Mouse (Mus musculus) lung, postnatal 25 days (tissue): ENCODE measurements at regions not wholly inside any gene's neighbourhood (a gene's known extent, or its start where the extent isn't known, plus 50 kb on each side); places are given as distances from the start of the nearest gene placed in this dataset.
"Not testable (repeated sequence)": the region's sequence is repeated elsewhere in the genome, so short reads cannot be mapped to it uniquely, and the experiment has no call there.

Experiments
- DNase-seq: peaks from one replicate; pipeline ENCODE4 v3.0.0; 2022; ENCODE audit warnings: low spot score

GRCm38 (mm10) chr4:67378632-67379031, 551.2 kb downstream of the Tlr4 start:
- DNase-seq, result no peak

GRCm38 (mm10) chr4:67387834-67388233, 560.5 kb downstream of the Tlr4 start:
- DNase-seq, result no peak

DNA sequence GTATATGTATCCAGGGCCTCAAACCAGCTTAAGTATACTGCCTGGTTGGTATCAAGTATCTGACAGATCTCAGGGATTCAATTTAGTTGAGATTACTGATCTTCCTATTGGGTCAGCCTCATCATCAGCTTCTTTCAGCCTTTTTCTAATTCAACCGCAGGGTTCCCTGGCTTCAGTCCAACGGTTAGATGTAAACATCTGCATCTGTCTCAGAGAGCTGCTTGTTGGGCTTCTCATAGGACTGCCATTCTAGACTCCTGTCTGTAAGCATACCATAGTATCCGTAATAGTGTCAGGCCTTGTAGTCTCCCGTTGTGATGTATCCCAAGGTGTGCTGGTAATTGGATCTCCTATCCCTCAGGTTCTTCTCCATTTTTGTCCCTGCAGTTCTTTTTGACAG, 575.6 kb downstream of the Tlr4 start:
- no peak for DNase-seq

GRCm38 (mm10) chr4:67424064-67424463, 596.7 kb downstream of the Tlr4 start:
- no peak for DNase-seq

GRCm38 (mm10) chr4:67425712-67426111, 598.3 kb downstream of the Tlr4 start:
- no peak for DNase-seq

- DNase-seq, result no peak
Observed at GRCm38 (mm10) chr4:67447835-67448234, 620.5 kb downstream of the Tlr4 start.

GRCm38 (mm10) chr4:67459871-67460270, 632.5 kb downstream of the Tlr4 start:
- not testable (repeated sequence) for DNase-seq

DNA sequence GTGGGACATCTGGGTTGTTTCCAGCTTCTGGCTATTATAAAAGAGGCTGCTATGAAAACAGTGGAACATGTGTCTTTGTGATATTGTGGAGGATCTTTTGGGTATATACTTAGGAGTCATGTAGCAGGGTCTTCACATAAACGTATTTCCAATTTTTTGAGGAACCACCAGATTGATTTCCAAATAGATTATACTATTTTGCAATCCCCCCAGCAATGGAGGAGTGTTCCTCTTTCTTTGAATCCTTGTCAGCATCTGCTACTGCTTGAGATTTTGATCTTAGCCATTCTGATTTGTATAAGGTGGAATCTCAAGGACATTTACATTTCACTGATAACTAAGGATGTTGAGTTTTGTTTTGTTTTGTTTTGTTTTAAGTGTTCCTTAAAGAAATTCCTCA, 645.6 kb downstream of the Tlr4 start:
- no peak for DNase-seq

- peak; percentile 0 for DNase-seq
Observed at GRCm38 (mm10) chr4:67477264-67477845, 650.0 kb downstream of the Tlr4 start.

GRCm38 (mm10) chr4:67478081-67478480, 650.7 kb downstream of the Tlr4 start:
- DNase-seq, result no peak

DNA sequence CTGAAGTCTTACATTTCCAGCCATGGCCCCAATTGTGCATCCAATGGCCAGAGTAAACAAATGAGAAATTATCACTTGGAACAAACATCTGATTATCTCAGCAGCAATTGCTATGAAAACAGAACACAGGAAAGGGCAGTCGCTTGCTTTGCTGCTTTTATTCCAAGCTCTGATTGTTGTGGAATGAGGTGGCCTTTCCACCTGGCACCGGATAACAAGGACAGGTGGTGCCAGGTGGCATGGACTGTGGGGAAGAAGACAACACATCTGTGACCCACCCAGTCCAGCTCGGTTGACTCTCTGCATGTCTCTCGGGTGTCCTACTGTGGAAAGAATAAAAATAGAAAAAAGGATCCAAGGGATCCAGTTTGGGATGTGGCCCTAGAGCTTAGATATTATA, 694.9 kb downstream of the Tlr4 start:
- no peak for DNase-seq

GRCm38 (mm10) chr4:67523158-67523557, 695.8 kb downstream of the Tlr4 start:
- no peak for DNase-seq

- DNase-seq, result no peak
Observed at GRCm38 (mm10) chr4:67529586-67529985, 702.2 kb downstream of the Tlr4 start.

DNA sequence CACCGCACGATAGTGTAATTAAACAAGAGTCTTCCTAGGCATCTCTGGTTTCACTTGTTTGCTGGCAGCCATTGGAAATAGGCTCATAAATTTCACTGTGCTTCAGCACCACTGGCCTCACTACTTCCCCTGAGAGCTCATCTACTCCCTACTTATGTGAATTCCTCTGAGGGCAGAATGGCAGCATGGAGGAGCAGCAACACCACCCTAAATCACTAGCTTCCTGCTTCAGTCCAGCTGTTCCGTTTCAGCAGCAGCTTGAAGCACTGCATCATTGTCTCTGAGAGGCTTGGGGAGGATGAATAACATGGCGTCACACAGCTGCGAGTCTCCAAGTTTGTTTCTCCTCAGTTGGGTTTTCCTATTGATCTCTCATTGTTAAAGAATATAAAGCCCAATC, 712.1 kb downstream of the Tlr4 start:
- no peak for DNase-seq

DNA sequence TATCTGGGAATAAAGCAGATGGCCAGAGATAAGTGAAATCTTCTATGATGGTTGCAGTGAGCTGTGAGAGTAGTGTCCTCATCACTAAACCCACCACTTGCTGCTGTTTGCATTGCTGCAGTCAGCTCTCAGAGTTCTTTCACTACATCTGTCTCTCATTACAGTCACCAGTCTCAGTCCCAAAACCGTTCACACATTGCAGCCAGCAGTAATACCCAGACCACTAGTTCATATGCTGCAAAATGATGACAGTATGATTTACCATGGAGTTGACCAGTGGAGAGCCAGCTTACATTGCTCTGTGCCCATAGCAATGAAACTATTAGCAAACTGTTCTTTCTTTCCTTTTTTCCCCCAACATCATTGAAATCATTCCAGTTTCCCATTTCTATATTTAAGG, 718.6 kb downstream of the Tlr4 start:
- DNase-seq, result no peak

- no peak for DNase-seq
Observed at GRCm38 (mm10) chr4:67547957-67548356, 720.6 kb downstream of the Tlr4 start.

DNA sequence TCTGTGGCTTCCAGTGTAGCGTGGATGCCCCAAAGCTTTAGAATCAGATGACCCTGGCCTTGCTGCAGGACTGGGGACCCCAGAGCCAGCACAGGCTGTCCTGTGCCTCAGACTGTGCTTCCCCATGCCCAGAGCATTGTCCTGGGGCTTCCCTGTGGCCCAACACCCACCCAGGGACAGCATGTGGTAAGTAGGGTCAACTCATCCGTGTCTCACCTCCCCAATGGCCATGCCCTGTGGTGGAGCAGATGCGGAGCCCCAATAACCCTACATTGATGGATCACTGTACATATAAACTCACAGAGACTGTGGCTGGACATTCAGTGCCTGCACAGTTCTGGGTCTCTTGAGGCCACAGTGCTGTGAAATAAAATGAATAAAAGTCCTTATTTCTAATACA, 726.1 kb downstream of the Tlr4 start:
- no peak for DNase-seq

GRCm38 (mm10) chr4:67574816-67575215, 747.4 kb downstream of the Tlr4 start:
- no peak for DNase-seq

DNA sequence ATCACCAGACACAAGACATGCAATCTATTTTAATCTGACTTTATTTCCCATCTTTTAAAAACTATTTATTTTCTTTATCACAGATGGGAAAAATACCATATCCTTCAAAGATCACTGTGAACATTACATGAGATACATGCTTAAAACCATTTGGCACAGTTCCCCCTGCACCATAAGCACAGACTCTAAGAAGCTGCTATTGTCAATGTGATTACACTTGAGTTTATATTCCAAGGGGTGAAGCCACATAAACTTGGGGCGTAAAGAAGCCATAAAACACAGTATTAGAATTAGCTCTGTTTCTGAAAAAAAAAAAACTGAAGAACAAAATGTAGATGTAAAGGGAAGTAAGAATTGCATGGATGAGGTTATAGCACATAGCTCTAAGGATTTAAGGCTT, 762.1 kb downstream of the Tlr4 start:
- DNase-seq, result no peak

- DNase-seq, result no peak
Observed at GRCm38 (mm10) chr4:67589976-67590727, 762.8 kb downstream of the Tlr4 start.

DNA sequence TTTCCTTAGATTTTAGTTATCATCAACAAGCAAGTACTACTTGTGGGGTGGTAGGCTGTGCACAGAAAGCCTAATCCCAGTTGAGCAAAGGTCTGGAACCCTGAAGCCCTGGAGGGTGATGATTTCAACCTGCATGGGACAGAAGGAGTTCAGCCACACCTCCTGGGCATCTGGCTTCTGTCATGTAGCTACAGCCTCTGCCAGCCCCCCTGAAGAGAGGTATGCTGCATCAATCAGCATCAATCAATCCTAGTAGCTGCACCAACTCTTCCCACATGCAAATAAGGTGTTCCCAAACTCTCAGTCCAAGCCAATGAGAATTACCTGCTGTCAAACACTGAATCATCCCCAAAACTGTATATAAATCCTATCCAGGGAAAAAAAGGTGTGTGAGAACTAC, 779.8 kb downstream of the Tlr4 start:
- no peak for DNase-seq

- DNase-seq, result no peak
Observed at GRCm38 (mm10) chr4:67614486-67615067, 787.2 kb downstream of the Tlr4 start.

DNA sequence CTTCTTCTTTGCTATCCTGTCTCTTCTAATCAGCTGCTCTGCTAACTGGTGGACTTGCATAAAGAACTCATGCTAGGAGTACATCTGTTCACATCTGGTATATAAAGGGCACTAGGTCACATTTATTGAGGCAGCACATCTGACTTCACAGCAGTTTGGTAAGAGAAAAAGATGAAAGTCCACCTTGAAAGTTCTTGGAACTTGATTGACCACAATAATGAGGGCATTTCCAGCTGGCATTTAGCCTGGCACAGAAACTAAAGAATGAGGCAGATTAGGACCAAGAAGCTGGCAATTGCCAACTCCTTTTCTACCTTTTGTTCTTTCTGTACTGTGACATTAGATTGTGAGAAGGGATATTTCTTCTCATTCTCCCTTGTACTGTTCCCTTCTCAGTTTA, 799.3 kb downstream of the Tlr4 start:
- DNase-seq, result no peak

DNA sequence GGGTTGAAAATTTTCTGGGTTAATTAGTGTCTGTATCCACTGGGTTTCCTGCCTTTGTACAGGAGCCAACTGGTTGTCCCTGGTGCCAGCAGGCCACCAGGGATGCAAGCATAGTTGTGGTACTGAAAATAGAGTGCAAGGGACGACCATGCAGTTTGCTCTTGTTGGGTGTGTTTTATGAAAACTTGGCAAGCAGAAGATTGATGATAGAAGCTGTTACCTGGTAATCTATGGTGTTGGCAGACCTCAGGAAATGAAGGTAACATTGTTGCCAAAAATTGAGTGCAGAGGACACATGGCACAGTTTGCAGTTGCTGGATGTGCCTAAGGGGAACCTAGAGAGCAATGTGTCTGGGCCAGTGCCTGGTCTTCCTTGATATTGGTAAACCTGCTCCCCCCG, 818.7 kb downstream of the Tlr4 start:
- no peak for DNase-seq
